Mouse (Mus musculus): ENCODE results near the gene Rnf34.
A peak's percentile ranks its signal among the peaks of the same experiment; 100 is the strongest.

Rnf34 gene

GRCm38 (mm10) chr5:122849521-122850318 lies at the start of gene Rnf34:
Gene Rnf34, plus strand, starts transcription at chr5:122850048.
- ATAC-seq (ENCODE audit: low TSS enrichment), result peak; percentile 99

GRCm38 (mm10) chr5:122800345-122801010 lies 49.4 kb upstream of the Rnf34 start:
- no peak for ATAC-seq (ENCODE audit: low TSS enrichment)

- ATAC-seq (ENCODE audit: low TSS enrichment), result no peak
Observed at GRCm38 (mm10) chr5:122801684-122802083, 48.2 kb upstream of the Rnf34 start.

- no peak for ATAC-seq (ENCODE audit: low TSS enrichment)
Observed at GRCm38 (mm10) chr5:122802706-122803105, 47.1 kb upstream of the Rnf34 start.

GRCm38 (mm10) chr5:122805503-122805902 lies 44.3 kb upstream of the Rnf34 start:
- no peak for ATAC-seq (ENCODE audit: low TSS enrichment)

GRCm38 (mm10) chr5:122811364-122812079 lies 38.3 kb upstream of the Rnf34 start:
- ATAC-seq (ENCODE audit: low TSS enrichment), result no peak

GRCm38 (mm10) chr5:122812699-122813098 lies 37.1 kb upstream of the Rnf34 start:
- no peak for ATAC-seq (ENCODE audit: low TSS enrichment)

GRCm38 (mm10) chr5:122820777-122821523 lies 28.9 kb upstream of the Rnf34 start, which contains the start of gene Anapc5:
Gene Anapc5, minus strand, starts transcription at chr5:122821339.
- peak; percentile 99 for ATAC-seq (ENCODE audit: low TSS enrichment)

- peak; percentile 53 for ATAC-seq (ENCODE audit: low TSS enrichment)
Observed at GRCm38 (mm10) chr5:122821524-122821885, 28.3 kb upstream of the Rnf34 start.

- no peak for ATAC-seq (ENCODE audit: low TSS enrichment)
Observed at GRCm38 (mm10) chr5:122822441-122822840, 27.4 kb upstream of the Rnf34 start.

- no peak for ATAC-seq (ENCODE audit: low TSS enrichment)
Observed at GRCm38 (mm10) chr5:122823976-122824375, 25.9 kb upstream of the Rnf34 start.

- no peak for ATAC-seq (ENCODE audit: low TSS enrichment)
Observed at GRCm38 (mm10) chr5:122824450-122824849, 25.4 kb upstream of the Rnf34 start.

GRCm38 (mm10) chr5:122825099-122825498 lies 24.7 kb upstream of the Rnf34 start:
- ATAC-seq (ENCODE audit: low TSS enrichment), result no peak

GRCm38 (mm10) chr5:122832536-122832935 lies 17.3 kb upstream of the Rnf34 start:
- no peak for ATAC-seq (ENCODE audit: low TSS enrichment)

- ATAC-seq (ENCODE audit: low TSS enrichment), result no peak
Observed at GRCm38 (mm10) chr5:122832996-122833395, 16.9 kb upstream of the Rnf34 start.

- ATAC-seq (ENCODE audit: low TSS enrichment), result no peak
Observed at GRCm38 (mm10) chr5:122841126-122841525, 8.7 kb upstream of the Rnf34 start.

GRCm38 (mm10) chr5:122843799-122844198 lies 6.0 kb upstream of the Rnf34 start:
- no peak for ATAC-seq (ENCODE audit: low TSS enrichment)

- peak; percentile 44; the same call in 1 of the 2 replicates for ATAC-seq (ENCODE audit: low TSS enrichment)
Observed at GRCm38 (mm10) chr5:122850319-122851002, 613 bp downstream of the Rnf34 start.

GRCm38 (mm10) chr5:122852611-122853010 lies 2.8 kb downstream of the Rnf34 start:
- no peak for ATAC-seq (ENCODE audit: low TSS enrichment)

- no peak for ATAC-seq (ENCODE audit: low TSS enrichment)
Observed at GRCm38 (mm10) chr5:122855858-122856257, 6.0 kb downstream of the Rnf34 start.

- ATAC-seq (ENCODE audit: low TSS enrichment), result no peak
Observed at GRCm38 (mm10) chr5:122863053-122863452, 13.2 kb downstream of the Rnf34 start.

Data from frontal cortex, adult (tissue).